Mouse (Mus musculus): ENCODE measurements around the gene Olfr1504. TPM values are rescaled to one million over a fixed set of nuclear protein-coding genes. Genes with fewer than 3 reads are reported as not detected.

Gene Olfr1504
- polyA plus RNA-seq (2014; fragmentation: Illumina TruSeq; extraction: RNeasy Lipid Tissue Mini Kit (QIAGEN cat#74804); ENCODE audit: low read depth, low replicate concordance): not detected

GRCm38 (mm10) chr19:13897828-13898227, at the start of gene Olfr1504:
Gene Olfr1504, minus strand, starts transcription at chr19:13897928.

GRCm38 (mm10) chr19:13913230-13913629, 15.5 kb upstream of the Olfr1504 start, which contains the start of gene Olfr1505:
Gene Olfr1505, plus strand, starts transcription at chr19:13913530.

GRCm38 (mm10) chr19:13861495-13861894, 36.2 kb downstream of the Olfr1504 start, which contains the start of gene Olfr1502:
Gene Olfr1502, plus strand, starts transcription at chr19:13861795.

GRCm38 (mm10) chr19:13850592-13850991, 47.1 kb downstream of the Olfr1504 start, which contains the start of gene Olfr1501:
Gene Olfr1501, minus strand, starts transcription at chr19:13850692.

Other genes starting within 250 kb of the Olfr1504 start
- not detected for gene Olfr1490, start 246.8 kb downstream of the Olfr1504 start, polyA plus RNA-seq (2014; fragmentation: Illumina TruSeq; extraction: RNeasy Lipid Tissue Mini Kit (QIAGEN cat#74804); ENCODE audit: low read depth, low replicate concordance)
- gene Olfr1491, start 200.7 kb downstream of the Olfr1504 start, polyA plus RNA-seq (2014; fragmentation: Illumina TruSeq; extraction: RNeasy Lipid Tissue Mini Kit (QIAGEN cat#74804); ENCODE audit: low read depth, low replicate concordance): not detected
- gene Olfr1493-ps1, start 174.7 kb downstream of the Olfr1504 start, polyA plus RNA-seq (2014; fragmentation: Illumina TruSeq; extraction: RNeasy Lipid Tissue Mini Kit (QIAGEN cat#74804); ENCODE audit: low read depth, low replicate concordance): not detected
- gene Olfr1494, start 158.2 kb downstream of the Olfr1504 start, polyA plus RNA-seq (2014; fragmentation: Illumina TruSeq; extraction: RNeasy Lipid Tissue Mini Kit (QIAGEN cat#74804); ENCODE audit: low read depth, low replicate concordance): not detected
- not detected for gene Olfr1495, start 133.3 kb downstream of the Olfr1504 start, polyA plus RNA-seq (2014; fragmentation: Illumina TruSeq; extraction: RNeasy Lipid Tissue Mini Kit (QIAGEN cat#74804); ENCODE audit: low read depth, low replicate concordance)
- gene Olfr1496, start 120.0 kb downstream of the Olfr1504 start, polyA plus RNA-seq (2014; fragmentation: Illumina TruSeq; extraction: RNeasy Lipid Tissue Mini Kit (QIAGEN cat#74804); ENCODE audit: low read depth, low replicate concordance): not detected
- gene Olfr1497, start 99.7 kb downstream of the Olfr1504 start, polyA plus RNA-seq (2014; fragmentation: Illumina TruSeq; extraction: RNeasy Lipid Tissue Mini Kit (QIAGEN cat#74804); ENCODE audit: low read depth, low replicate concordance): not detected
- not detected for gene Olfr1499, start 78.5 kb downstream of the Olfr1504 start, polyA plus RNA-seq (2014; fragmentation: Illumina TruSeq; extraction: RNeasy Lipid Tissue Mini Kit (QIAGEN cat#74804); ENCODE audit: low read depth, low replicate concordance)
- gene Olfr1500, start 67.4 kb downstream of the Olfr1504 start, polyA plus RNA-seq (2014; fragmentation: Illumina TruSeq; extraction: RNeasy Lipid Tissue Mini Kit (QIAGEN cat#74804); ENCODE audit: low read depth, low replicate concordance): not detected
- not detected for gene Olfr1501, start 47.2 kb downstream of the Olfr1504 start, polyA plus RNA-seq (2014; fragmentation: Illumina TruSeq; extraction: RNeasy Lipid Tissue Mini Kit (QIAGEN cat#74804); ENCODE audit: low read depth, low replicate concordance)
- gene Olfr1502, start 36.1 kb downstream of the Olfr1504 start, polyA plus RNA-seq (2014; fragmentation: Illumina TruSeq; extraction: RNeasy Lipid Tissue Mini Kit (QIAGEN cat#74804); ENCODE audit: low read depth, low replicate concordance): not detected
- not detected for gene Olfr1505, start 15.6 kb upstream of the Olfr1504 start, polyA plus RNA-seq (2014; fragmentation: Illumina TruSeq; extraction: RNeasy Lipid Tissue Mini Kit (QIAGEN cat#74804); ENCODE audit: low read depth, low replicate concordance)

Data from kidney, adult 10 weeks (tissue).